Mouse (Mus musculus) liver, adult 2 months (tissue): ENCODE data around the gene BC024978.

ENCODE experiments used
- CTCF ChIP-seq: fragments of 200-500 bp; IDR thresholded peaks from 2 replicates; pipeline ENCODE4 v1.5.1; 2011; ENCODE audit warnings: low read depth, low read length, control low read depth
- POLR2A ChIP-seq: fragments of 200-500 bp; IDR thresholded peaks from 2 replicates; pipeline ENCODE4 v1.6.1; 2011; ENCODE audit warnings: low read length, control low read depth; ENCODE audit not compliant: insufficient read depth; ENCODE audit errors: extremely low read depth

GRCm38 (mm10) chr7:27174496-27174895, 21.1 kb upstream of the BC024978 start:
- TF ChIP-seq POLR2A (no peak), CTCF (no peak)
